Mouse (Mus musculus): ENCODE measurements around the gene Gm27021. TPM values are rescaled to one million over a fixed set of nuclear protein-coding genes. Genes with fewer than 3 reads are reported as not detected.

Gm27021 gene
- polyA plus RNA-seq, 1 experiment from 2014 or later = 1.9 TPM

DNA sequence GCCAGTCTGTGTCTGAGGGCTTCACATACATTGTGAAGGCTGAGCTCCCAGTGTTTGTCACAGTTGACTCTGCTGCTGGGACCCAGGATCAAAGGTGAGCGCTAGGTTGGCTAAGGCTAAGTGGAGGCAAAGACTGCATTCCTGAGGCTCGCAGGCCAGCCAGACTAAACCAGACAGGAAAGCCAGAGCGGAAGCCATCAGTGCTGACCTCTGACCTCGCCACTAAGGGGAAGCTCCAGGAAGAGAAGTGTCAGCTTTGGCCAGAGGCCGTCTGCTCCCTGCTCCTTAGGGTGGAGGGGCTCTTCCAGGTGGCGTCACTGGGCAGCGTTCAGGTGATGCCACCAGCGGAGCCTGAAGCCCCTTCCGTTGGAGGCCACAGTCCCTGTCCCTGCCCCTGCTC lies 92.1 kb downstream of the Gm27021 start:
- Histone ChIP-seq H3K27me3 (replicated peaks; ENCODE audit: control insufficient read depth, insufficient read depth, low read length) (no peaks in the 10 kb centered on the region), H3K4me1 (replicated peaks; ENCODE audit: control insufficient read depth, insufficient read depth, low read length) (no peaks in the 10 kb centered on the region), H3K9ac (ENCODE audit: low read depth, low read length) (no peak overlapping the region), H3K4me2 (replicated peaks; ENCODE audit: low read depth) (no peak overlapping the region), H3K9me3 (ENCODE audit: control insufficient read depth) (no peaks in the 10 kb centered on the region), H3K4me3 (ENCODE audit: low read depth, low read length) (no peak overlapping the region), H3K27ac (ENCODE audit: low read depth, low read length) (no peak overlapping the region), H3K36me3 (ENCODE audit: control insufficient read depth, insufficient read depth) (peaks cover 97% of the 10 kb centered on the region)
- ATAC-seq = no peak
- WGBS = 66% methylated on average over 9 of the region's 9 CpGs
- TF ChIP-seq CTCF (IDR thresholded peaks at IDR 0.05; ENCODE audit: low read depth) = no peak

DNA sequence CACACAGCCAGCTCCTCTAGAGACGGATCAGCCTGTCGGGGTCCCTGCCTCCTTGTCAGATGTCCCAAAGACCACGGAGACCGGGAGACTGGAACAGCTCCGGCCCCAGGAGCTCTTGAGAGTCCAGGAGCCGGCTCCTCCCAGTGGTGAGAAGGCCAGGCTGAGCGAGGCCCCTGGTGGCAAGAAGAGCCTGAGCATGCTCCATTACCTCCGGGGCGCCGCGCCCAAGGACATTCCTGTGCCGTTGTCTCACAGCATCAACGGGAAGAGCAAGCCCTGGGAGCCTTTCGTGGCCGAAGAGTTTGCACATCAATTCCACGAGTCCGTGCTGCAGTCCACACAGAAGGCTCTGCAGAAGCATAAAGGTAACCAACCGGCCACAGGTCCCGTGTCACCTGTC lies 92.9 kb downstream of the Gm27021 start:
- WGBS = 60% methylated on average over 19 of the region's 19 CpGs
- peak; percentile 32; the same call in 1 of the 2 replicates for TF ChIP-seq CTCF (IDR thresholded peaks at IDR 0.05; ENCODE audit: low read depth)
- H3K27me3 ChIP-seq (replicated peaks; ENCODE audit: control insufficient read depth, insufficient read depth, low read length) = no peaks in the 10 kb centered on the region
- ATAC-seq = no peak
- H3K4me3 ChIP-seq (ENCODE audit: low read depth, low read length) = no peak overlapping the region
- no peak overlapping the region for H3K4me2 ChIP-seq (replicated peaks; ENCODE audit: low read depth)
- no peak overlapping the region for H3K27ac ChIP-seq (ENCODE audit: low read depth, low read length)
- H3K36me3 ChIP-seq (ENCODE audit: control insufficient read depth, insufficient read depth) = peaks cover 96% of the 10 kb centered on the region
- H3K9me3 ChIP-seq (ENCODE audit: control insufficient read depth) = no peaks in the 10 kb centered on the region
- no peaks in the 10 kb centered on the region for H3K4me1 ChIP-seq (replicated peaks; ENCODE audit: control insufficient read depth, insufficient read depth, low read length)
- no peak overlapping the region for H3K9ac ChIP-seq (ENCODE audit: low read depth, low read length)

DNA sequence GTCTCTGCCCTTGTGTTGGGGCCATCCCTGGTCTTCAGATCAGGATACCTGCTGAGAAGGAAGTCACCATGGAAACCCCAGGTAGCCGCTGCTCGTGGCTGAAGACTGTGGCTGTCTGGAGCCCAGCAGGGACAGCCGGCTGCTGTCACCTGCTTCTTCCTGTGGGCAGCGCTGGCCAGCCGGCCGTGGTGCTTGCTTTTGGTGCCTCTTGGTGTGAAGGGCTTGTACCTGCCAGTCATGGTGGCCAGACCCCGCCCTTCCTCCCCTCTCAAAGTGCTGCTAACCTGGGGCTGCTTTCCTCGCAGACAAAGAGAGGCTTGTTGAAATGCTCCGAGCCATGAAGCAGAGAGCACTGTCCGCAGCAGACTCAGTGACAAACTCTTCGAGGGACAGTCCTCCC lies 94.0 kb downstream of the Gm27021 start:
- H3K36me3 ChIP-seq (ENCODE audit: control insufficient read depth, insufficient read depth) = peaks cover 99% of the 10 kb centered on the region
- no peaks in the 10 kb centered on the region for H3K4me1 ChIP-seq (replicated peaks; ENCODE audit: control insufficient read depth, insufficient read depth, low read length)
- no peaks in the 10 kb centered on the region for H3K9me3 ChIP-seq (ENCODE audit: control insufficient read depth)
- no peak overlapping the region for H3K9ac ChIP-seq (ENCODE audit: low read depth, low read length)
- no peak for TF ChIP-seq CTCF (IDR thresholded peaks at IDR 0.05; ENCODE audit: low read depth)
- H3K27ac ChIP-seq (ENCODE audit: low read depth, low read length) = no peak overlapping the region
- H3K27me3 ChIP-seq (replicated peaks; ENCODE audit: control insufficient read depth, insufficient read depth, low read length) = no peaks in the 10 kb centered on the region
- no peak overlapping the region for H3K4me2 ChIP-seq (replicated peaks; ENCODE audit: low read depth)
- no peak for ATAC-seq
- 85% methylated on average over 11 of the region's 11 CpGs for WGBS
- no peak overlapping the region for H3K4me3 ChIP-seq (ENCODE audit: low read depth, low read length)

DNA sequence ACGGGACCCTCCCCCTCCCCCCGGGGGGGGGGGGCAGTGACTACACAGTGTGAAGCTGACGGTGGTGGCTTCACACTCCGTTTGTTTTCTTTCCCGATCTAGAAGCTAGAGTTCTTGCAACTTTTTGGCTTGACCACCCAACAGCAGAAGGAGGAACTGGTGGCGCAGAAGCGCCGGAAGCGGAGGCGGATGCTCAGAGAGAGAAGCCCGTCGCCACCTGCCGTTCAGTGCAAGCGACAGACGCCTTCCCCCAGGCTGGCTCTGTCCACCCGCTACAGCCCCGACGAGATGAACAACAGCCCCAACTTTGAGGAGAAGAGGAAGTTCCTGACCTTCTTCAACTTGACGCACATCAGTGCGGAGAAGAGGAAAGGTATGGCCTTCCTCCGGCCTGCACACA lies 95.3 kb downstream of the Gm27021 start:
- Histone ChIP-seq H3K27me3 (replicated peaks; ENCODE audit: control insufficient read depth, insufficient read depth, low read length) (no peaks in the 10 kb centered on the region), H3K4me3 (ENCODE audit: low read depth, low read length) (no peak overlapping the region), H3K9ac (ENCODE audit: low read depth, low read length) (no peak overlapping the region), H3K27ac (ENCODE audit: low read depth, low read length) (no peak overlapping the region), H3K36me3 (ENCODE audit: control insufficient read depth, insufficient read depth) (peaks cover 99% of the 10 kb centered on the region), H3K4me1 (replicated peaks; ENCODE audit: control insufficient read depth, insufficient read depth, low read length) (no peaks in the 10 kb centered on the region), H3K4me2 (replicated peaks; ENCODE audit: low read depth) (no peak overlapping the region), H3K9me3 (ENCODE audit: control insufficient read depth) (no peaks in the 10 kb centered on the region)
- WGBS = 86% methylated on average over 21 of the region's 21 CpGs
- no peak for ATAC-seq
- peak; percentile 14; the same call in 1 of the 2 replicates for TF ChIP-seq CTCF (IDR thresholded peaks at IDR 0.05; ENCODE audit: low read depth)

DNA sequence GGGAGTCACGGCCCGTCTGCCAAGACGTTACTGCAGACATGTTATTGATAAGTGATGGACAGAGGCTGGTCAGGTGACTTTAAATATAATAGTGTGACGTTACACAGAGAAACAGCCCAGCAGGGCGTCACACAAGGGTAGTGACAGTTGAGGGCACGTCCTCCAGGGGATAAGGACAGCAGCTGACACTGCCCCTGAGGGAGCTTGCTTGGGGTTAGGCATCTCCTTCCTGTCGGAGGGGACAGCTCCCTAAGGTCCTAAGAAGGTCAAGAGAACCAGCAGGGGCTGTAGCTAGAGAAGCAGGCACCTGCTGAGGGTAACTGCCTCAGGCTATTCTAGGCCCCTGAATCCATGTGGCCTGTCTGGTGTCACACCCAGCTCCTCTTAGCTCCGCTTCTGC lies 96.3 kb downstream of the Gm27021 start:
- Histone ChIP-seq H3K4me1 (replicated peaks; ENCODE audit: control insufficient read depth, insufficient read depth, low read length) (no peaks in the 10 kb centered on the region), H3K4me2 (replicated peaks; ENCODE audit: low read depth) (no peak overlapping the region), H3K4me3 (ENCODE audit: low read depth, low read length) (no peak overlapping the region), H3K9ac (ENCODE audit: low read depth, low read length) (no peak overlapping the region), H3K9me3 (ENCODE audit: control insufficient read depth) (no peaks in the 10 kb centered on the region), H3K36me3 (ENCODE audit: control insufficient read depth, insufficient read depth) (peaks cover 99% of the 10 kb centered on the region), H3K27ac (ENCODE audit: low read depth, low read length) (no peak overlapping the region), H3K27me3 (replicated peaks; ENCODE audit: control insufficient read depth, insufficient read depth, low read length) (no peaks in the 10 kb centered on the region)
- 89% methylated on average over 8 of the region's 8 CpGs for WGBS
- TF ChIP-seq CTCF (IDR thresholded peaks at IDR 0.05; ENCODE audit: low read depth) = no peak
- no peak for ATAC-seq

DNA sequence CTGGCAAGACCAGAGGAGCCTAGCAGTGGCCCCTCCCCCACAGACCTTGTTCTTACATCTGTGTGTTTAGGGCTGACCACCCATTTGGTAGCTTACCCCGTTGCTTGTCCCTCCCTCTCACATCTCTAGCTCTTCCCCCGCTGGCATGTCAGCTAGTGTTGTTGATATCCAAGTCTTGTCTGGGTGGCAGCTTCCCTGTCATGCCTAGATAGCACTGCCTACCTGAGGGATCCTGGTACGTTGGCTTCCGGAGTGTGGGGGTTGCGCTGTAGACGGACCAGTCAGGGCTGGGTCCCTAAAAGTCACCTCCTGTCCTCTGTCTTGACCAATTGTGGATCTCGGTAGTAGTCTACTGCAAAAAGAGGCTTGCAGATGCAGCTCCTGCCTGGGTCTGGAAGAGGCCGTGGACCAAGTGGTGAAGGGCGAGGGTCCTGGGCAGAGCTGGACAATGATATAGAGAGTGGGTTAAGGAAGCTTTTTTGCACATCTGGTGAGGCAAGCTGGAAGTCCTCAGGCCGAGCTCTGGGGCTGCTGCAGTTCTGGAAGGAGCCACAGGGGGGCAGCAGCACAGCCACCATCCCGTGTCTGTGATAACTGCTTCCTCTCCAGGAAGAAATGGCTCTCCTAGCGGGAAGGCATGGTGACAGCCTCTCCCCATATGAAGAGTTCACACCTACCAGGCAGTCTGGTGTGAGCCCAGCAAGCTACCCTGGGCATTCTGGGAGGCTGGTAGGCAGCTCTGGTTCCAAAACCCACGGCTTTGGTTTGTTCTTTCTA lies 97.8 kb downstream of the Gm27021 start:
- no peak overlapping the region for H3K4me2 ChIP-seq (replicated peaks; ENCODE audit: low read depth)
- peaks cover 99% of the 10 kb centered on the region for H3K36me3 ChIP-seq (ENCODE audit: control insufficient read depth, insufficient read depth)
- no peaks in the 10 kb centered on the region for H3K4me1 ChIP-seq (replicated peaks; ENCODE audit: control insufficient read depth, insufficient read depth, low read length)
- no peaks in the 10 kb centered on the region for H3K27me3 ChIP-seq (replicated peaks; ENCODE audit: control insufficient read depth, insufficient read depth, low read length)
- H3K9me3 ChIP-seq (ENCODE audit: control insufficient read depth) = no peaks in the 10 kb centered on the region
- WGBS = 54% methylated on average over 13 of the region's 13 CpGs
- H3K27ac ChIP-seq (ENCODE audit: low read depth, low read length) = no peak overlapping the region
- peak; percentile 30; the same call in 1 of the 2 replicates for ATAC-seq
- no peak overlapping the region for H3K9ac ChIP-seq (ENCODE audit: low read depth, low read length)
- TF ChIP-seq CTCF (IDR thresholded peaks at IDR 0.05; ENCODE audit: low read depth) = peak; percentile 95
- H3K4me3 ChIP-seq (ENCODE audit: low read depth, low read length) = no peak overlapping the region

All from intestine, postnatal 0 days (tissue).